Mouse (Mus musculus) macrophage (primary cell): Measurements from ENCODE around the gene Schip1. TPM values are rescaled to one million over a fixed set of nuclear protein-coding genes. Genes with fewer than 3 reads are reported as not detected.
"Not testable (repeated sequence)": the region's sequence is repeated elsewhere in the genome, so short reads cannot be mapped to it uniquely, and the experiment has no call there.

Experiments used
- H3K27ac ChIP-seq: fragments of 350-480 bp; formaldehyde crosslinking; 2 replicates; pipeline ENCODE4 v1.9.0; 2021
- H3K36me3 ChIP-seq: fragments of 350-480 bp; formaldehyde crosslinking; 2 replicates; pipeline ENCODE4 v1.9.0; 2021; ENCODE audit errors: inconsistent target
- H3K4me3 ChIP-seq: fragments of 350-480 bp; formaldehyde crosslinking; 2 replicates; pipeline ENCODE4 v1.9.0; 2021; ENCODE audit errors: inconsistent target
- H3K79me2 ChIP-seq: fragments of 350-480 bp; formaldehyde crosslinking; 2 replicates; pipeline ENCODE4 v1.9.0; 2021; ENCODE audit errors: inconsistent target
- WGBS: methylation state at CpG from one replicate; pipeline ENCODE4 v1.1.7; 2026; ENCODE audit warnings: inconsistent platforms; ENCODE audit not compliant: missing documents; 5-methylcytosine and 5-hydroxymethylcytosine counted together
- polyA plus RNA-seq: library from polyadenylated mRNA; stranded (reverse); fragments of 250-400 nt; gene quantifications from 3 replicates; pipeline ENCODE4 v1.2.4, GENCODE M21; 2018; ENCODE audit warnings: inconsistent platforms

The Schip1 gene
- polyA plus RNA-seq, 1 experiment from 2014 or later, result not detected

DNA sequence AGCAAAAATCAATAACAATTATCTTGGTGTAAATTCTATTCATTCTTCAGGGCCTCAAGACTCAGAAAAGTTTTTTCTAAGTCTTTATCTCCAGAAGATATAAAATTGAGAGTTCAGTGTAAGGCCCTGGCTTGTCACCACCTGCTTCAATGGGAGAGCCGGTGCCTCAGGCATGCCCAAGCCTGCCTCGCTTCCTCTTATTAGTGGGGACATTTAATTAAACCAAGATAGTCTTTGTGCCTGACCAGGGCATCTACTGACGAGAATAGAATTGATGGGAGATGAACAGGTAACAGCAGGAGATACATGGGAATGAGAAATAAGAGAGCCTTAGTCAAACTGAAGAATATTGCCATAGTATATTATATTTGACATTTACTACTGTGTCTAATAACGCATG lies 27.5 kb downstream of the Schip1 start:
- Histone ChIP-seq H3K4me3 (no peak overlapping the region), H3K36me3 (no peaks in the 10 kb centered on the region), H3K27ac (no peak overlapping the region), H3K79me2 (no peaks in the 10 kb centered on the region)
- 83% methylated on average over 4 of the region's 4 CpGs for WGBS

DNA sequence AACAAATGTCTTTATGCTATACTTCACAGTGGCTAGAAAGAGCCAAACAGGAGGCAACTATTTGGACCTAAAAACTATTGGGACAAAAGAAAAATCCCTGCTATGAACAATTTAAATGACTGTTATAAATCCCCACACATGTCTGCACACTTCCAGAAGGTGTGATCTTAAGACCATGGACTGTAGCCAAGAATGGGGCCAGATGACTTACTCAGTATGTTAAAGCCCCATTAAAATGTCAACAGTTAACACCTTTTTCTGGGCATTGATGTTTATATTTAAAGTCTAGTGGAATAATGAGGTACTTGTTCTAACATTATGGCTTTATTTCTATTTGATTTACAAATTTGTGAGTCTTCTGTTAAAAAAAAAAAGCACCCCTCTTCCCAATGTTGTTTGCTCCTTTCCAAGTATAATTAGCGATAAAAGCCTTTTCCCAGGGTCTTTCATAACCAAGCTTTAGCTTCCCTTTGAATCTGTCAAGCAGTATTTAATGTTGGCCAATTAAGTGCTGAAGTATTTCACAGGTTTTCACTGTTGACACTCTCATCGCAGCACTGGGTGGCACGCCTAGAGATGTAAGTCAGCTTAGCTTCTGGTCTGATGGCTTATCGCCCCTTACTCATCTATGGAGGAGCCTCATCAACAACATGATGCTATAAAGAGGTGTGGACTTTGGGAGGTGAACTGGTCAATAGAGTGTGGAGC lies 32.3 kb downstream of the Schip1 start:
- Histone ChIP-seq H3K4me3 (no peak overlapping the region), H3K79me2 (no peaks in the 10 kb centered on the region), H3K27ac (no peak overlapping the region), H3K36me3 (no peaks in the 10 kb centered on the region)
- 75% methylated on average over 4 of the region's 4 CpGs for WGBS

- not testable (repeated sequence) for H3K27ac ChIP-seq, H3K4me3 ChIP-seq, H3K79me2 ChIP-seq, H3K36me3 ChIP-seq
- WGBS, result 76% methylated on average over 6 of the region's 6 CpGs
Observed at GRCm38 (mm10) chr3:68099561-68099960, 35.0 kb downstream of the Schip1 start.

DNA sequence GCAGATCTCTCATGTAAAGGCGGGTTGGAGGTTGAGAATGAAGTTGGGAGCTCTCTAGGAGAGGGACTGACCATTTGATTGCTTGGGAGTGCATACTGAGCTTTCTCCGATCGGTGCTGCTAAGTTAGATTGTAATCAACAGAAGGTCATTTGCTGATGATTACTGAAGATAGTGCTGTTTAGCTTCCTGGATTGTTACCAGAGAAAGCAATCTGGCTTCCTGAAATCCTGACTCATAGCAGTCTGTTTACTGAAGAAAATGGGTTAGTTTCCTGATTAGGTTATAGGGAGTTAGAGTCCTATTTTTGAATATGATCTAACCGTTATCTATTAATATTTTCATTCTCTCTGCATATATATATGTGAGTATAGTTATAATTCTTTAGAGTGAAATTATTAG lies 36.7 kb downstream of the Schip1 start:
- no peaks in the 10 kb centered on the region for H3K36me3 ChIP-seq
- H3K27ac ChIP-seq, result no peak overlapping the region
- WGBS, result 47% methylated on average over 4 of the region's 4 CpGs
- H3K79me2 ChIP-seq, result no peaks in the 10 kb centered on the region
- no peak overlapping the region for H3K4me3 ChIP-seq

- Histone ChIP-seq H3K36me3 (no peaks in the 10 kb centered on the region), H3K79me2 (no peaks in the 10 kb centered on the region), H3K4me3 (no peak overlapping the region), H3K27ac (no peak overlapping the region)
- 80% methylated on average over 2 of the region's 2 CpGs for WGBS
Observed at GRCm38 (mm10) chr3:68105081-68105685, 40.6 kb downstream of the Schip1 start.

GRCm38 (mm10) chr3:68121338-68121737 lies 56.7 kb downstream of the Schip1 start:
- no peak overlapping the region for H3K4me3 ChIP-seq

GRCm38 (mm10) chr3:68126284-68126856 lies 61.8 kb downstream of the Schip1 start:
- Histone ChIP-seq H3K4me3 (no peak overlapping the region), H3K36me3 (no peaks in the 10 kb centered on the region), H3K27ac (no peak overlapping the region), H3K79me2 (no peaks in the 10 kb centered on the region)
- whole genome bisulfite sequencing, result 66% methylated on average over 6 of the region's 6 CpGs

More at GRCm38 (mm10) chr3:68121338-68121737, 56.7 kb downstream of the Schip1 start:
- H3K27ac ChIP-seq, result no peak overlapping the region
- WGBS, result 58% methylated on average over 5 of the region's 5 CpGs
- H3K79me2 ChIP-seq, result no peaks in the 10 kb centered on the region
- H3K36me3 ChIP-seq, result no peaks in the 10 kb centered on the region

DNA sequence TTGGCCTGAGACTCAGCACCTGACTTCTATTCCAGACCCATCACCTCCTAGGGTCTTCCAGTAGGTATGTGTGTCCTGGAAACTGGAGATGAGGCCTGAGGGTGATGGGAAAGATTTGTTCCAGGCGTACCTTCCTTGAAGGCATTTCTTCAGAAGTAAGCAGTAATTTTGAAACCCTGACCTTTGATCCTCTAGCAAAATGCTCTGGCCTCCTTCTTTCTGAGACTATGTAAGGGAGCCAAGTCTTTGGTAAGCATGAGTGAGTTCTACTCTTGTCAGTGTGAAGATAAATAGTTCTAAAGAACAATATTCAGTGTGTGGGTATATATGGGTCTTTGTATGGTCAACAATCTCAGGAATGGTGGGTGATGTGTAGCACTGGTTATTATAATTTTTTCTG lies 65.8 kb downstream of the Schip1 start:
- Histone ChIP-seq H3K36me3 (no peaks in the 10 kb centered on the region), H3K4me3 (no peak overlapping the region), H3K27ac (no peak overlapping the region), H3K79me2 (no peaks in the 10 kb centered on the region)
- WGBS, result 75% methylated on average over 1 of the region's 1 CpGs

- 87% methylated on average over 5 of the region's 5 CpGs for WGBS
- H3K79me2 ChIP-seq, result no peaks in the 10 kb centered on the region
- H3K4me3 ChIP-seq, result no peak overlapping the region
- no peak overlapping the region for H3K27ac ChIP-seq
- H3K36me3 ChIP-seq, result no peaks in the 10 kb centered on the region
Observed at GRCm38 (mm10) chr3:68138833-68139627, 74.4 kb downstream of the Schip1 start.

- H3K4me3 ChIP-seq, result no peak overlapping the region
- no peak overlapping the region for H3K27ac ChIP-seq
- H3K36me3 ChIP-seq, result no peaks in the 10 kb centered on the region
- H3K79me2 ChIP-seq, result no peaks in the 10 kb centered on the region
- WGBS, result 89% methylated on average over 8 of the region's 8 CpGs
Observed at GRCm38 (mm10) chr3:68150688-68151087, 86.1 kb downstream of the Schip1 start.

- no peaks in the 10 kb centered on the region for H3K36me3 ChIP-seq
- 73% methylated on average over 1 of the region's 1 CpGs for WGBS
- H3K79me2 ChIP-seq, result no peaks in the 10 kb centered on the region
- no peak overlapping the region for H3K27ac ChIP-seq
- H3K4me3 ChIP-seq, result no peak overlapping the region
Observed at GRCm38 (mm10) chr3:68160175-68160574, 95.6 kb downstream of the Schip1 start.

DNA sequence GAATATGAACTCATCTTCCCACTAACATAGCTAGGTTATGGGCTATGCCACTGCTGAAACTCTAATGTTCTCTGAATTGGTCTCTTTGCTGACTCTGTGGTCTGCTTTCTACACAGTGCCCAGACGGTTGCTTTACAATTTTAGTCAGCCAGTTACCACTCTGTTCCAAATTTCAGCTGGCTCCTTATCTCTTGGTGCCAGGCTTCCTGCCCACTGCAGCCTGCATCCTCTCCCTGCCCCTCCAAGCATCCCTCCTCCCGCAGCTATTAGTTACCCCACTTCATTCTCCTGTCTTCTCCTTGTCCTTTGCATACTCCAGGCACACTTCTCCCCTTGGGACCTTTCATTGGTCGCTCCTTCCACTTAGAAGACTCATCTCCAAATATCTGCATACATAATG lies 96.2 kb downstream of the Schip1 start:
- no peak overlapping the region for H3K4me3 ChIP-seq
- no peaks in the 10 kb centered on the region for H3K79me2 ChIP-seq
- WGBS, result 10% methylated on average over 3 of the region's 3 CpGs
- no peaks in the 10 kb centered on the region for H3K36me3 ChIP-seq
- no peak overlapping the region for H3K27ac ChIP-seq

- Histone ChIP-seq H3K79me2 (no peaks in the 10 kb centered on the region), H3K4me3 (no peak overlapping the region), H3K36me3 (no peaks in the 10 kb centered on the region), H3K27ac (no peak overlapping the region)
- WGBS, result 33% methylated on average over 1 of the region's 1 CpGs
Observed at GRCm38 (mm10) chr3:68178248-68178647, 113.6 kb downstream of the Schip1 start.

DNA sequence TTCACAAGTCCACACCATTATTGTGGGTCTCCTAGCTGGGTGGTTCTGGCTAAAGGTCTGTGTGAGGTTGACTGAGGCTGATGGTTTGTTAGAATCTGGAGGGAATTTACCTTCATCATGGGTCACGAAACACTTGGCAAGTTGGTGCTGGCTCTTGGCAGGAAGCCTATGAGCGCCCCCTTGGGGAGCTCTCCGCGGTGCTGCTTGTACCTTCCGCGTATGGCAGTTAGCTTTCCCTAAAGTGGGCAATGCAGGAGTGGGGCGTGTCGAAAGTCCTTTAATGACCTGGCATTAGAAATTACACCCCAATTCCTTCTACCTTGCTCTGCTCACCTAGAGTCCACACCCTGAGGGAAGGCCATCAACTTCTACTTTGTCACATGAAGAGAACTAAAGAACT lies 122.9 kb downstream of the Schip1 start:
- H3K4me3 ChIP-seq, result no peak overlapping the region
- WGBS, result 61% methylated on average over 8 of the region's 8 CpGs
- no peak overlapping the region for H3K27ac ChIP-seq
- H3K79me2 ChIP-seq, result no peaks in the 10 kb centered on the region
- no peaks in the 10 kb centered on the region for H3K36me3 ChIP-seq

GRCm38 (mm10) chr3:68189100-68189499 lies 124.5 kb downstream of the Schip1 start:
- 51% methylated on average over 2 of the region's 2 CpGs for WGBS
- no peaks in the 10 kb centered on the region for H3K79me2 ChIP-seq
- no peak overlapping the region for H3K27ac ChIP-seq
- no peak overlapping the region for H3K4me3 ChIP-seq
- H3K36me3 ChIP-seq, result no peaks in the 10 kb centered on the region
